Mouse (Mus musculus) G1E (cell line): ENCODE results near the gene Fbxo21. TPM values are rescaled to one million over a fixed set of nuclear protein-coding genes. Genes with fewer than 3 reads are reported as not detected.

Source experiments
- ATAC-seq: 2 replicates; pipeline ENCODE4 v1.8.0; 2016; ENCODE audit warnings: mild to moderate bottlenecking; ENCODE audit not compliant: insufficient number of reproducible peaks, poor library complexity, low FRiP score, severe bottlenecking; ENCODE audit errors: extremely low read depth
- DNase-seq: peaks from one replicate; pipeline ENCODE4 v3.0.0; 2012; ENCODE audit warnings: low spot score
- H3K27me3 ChIP-seq: 2 replicates; pipeline ENCODE4 v1.6.1; 2012; ENCODE audit warnings: mild to moderate bottlenecking, low read length, inconsistent platforms; ENCODE audit not compliant: insufficient read depth
- H3K36me3 ChIP-seq: replicated peaks from 2 replicates; pipeline ENCODE3; 2012; ENCODE audit warnings: mild to moderate bottlenecking, inconsistent platforms
- H3K4me1 ChIP-seq: 2 replicates; pipeline ENCODE4 v1.6.1; 2012; ENCODE audit warnings: low read depth, low read length, inconsistent platforms, mixed read lengths; ENCODE audit not compliant: insufficient read depth
- H3K4me3 ChIP-seq: 2 replicates; pipeline ENCODE4 v1.5.1; 2012; ENCODE audit warnings: low read depth, mild to moderate bottlenecking, inconsistent platforms, low read length, moderate library complexity, mixed read lengths
- H3K9me3 ChIP-seq: replicated peaks from 2 replicates; pipeline ENCODE4 v1.6.1; 2012; ENCODE audit warnings: inconsistent platforms
- CTCF ChIP-seq: IDR thresholded peaks from 2 replicates; pipeline ENCODE4 v1.5.1; 2012; ENCODE audit warnings: low read depth, low read length, inconsistent platforms, mixed read lengths
- GATA1 ChIP-seq: IDR thresholded peaks from 2 replicates; pipeline ENCODE4 v1.6.1; 2012; ENCODE audit warnings: borderline replicate concordance, low read length, inconsistent platforms, mixed read lengths
- GATA2 ChIP-seq: IDR thresholded peaks from 2 replicates; pipeline ENCODE4 v1.6.1; 2012; ENCODE audit warnings: low read depth, low read length, inconsistent platforms, borderline replicate concordance
- POLR2AphosphoS5 ChIP-seq: IDR thresholded peaks from 2 replicates; pipeline ENCODE4 v1.6.1; 2012; ENCODE audit warnings: low read depth, low read length, inconsistent platforms; ENCODE audit not compliant: insufficient replicate concordance
- TAL1 ChIP-seq: conservative IDR thresholded peaks from 2 replicates; pipeline ENCODE4 v1.6.1; 2012; ENCODE audit warnings: low read depth, low read length, inconsistent platforms, mixed read lengths
- polyA plus RNA-seq: library from polyadenylated mRNA; stranded (reverse); fragments of >175 nt; gene quantifications from 2 replicates; pipeline ENCODE4 v1.2.3, GENCODE M21; 2012
- total RNA-seq, 2 experiments: library from RNA; stranded (forward) in 1 of 2; stranded (reverse) in 1 of 2; fragments of 200-1000 nt in 1 of 2; fragments of >200 nt in 1 of 2; fragmentation: Nextera tagmentation in 1 of 2; gene quantifications; 2 replicates each; pipeline ENCODE4 v1.2.3; 2014 to 2017

The Fbxo21 gene
- total RNA-seq (2014; fragmentation: Nextera tagmentation) (7.5 and 9.4 TPM in 2 replicates), total RNA-seq (2017) (10.5 and 11.4 TPM in 2 replicates), polyA plus RNA-seq (6.8 and 7.5 TPM in 2 replicates)

- H3K4me1 ChIP-seq, result peaks cover 16% of the 10 kb centered on the region
- TF ChIP-seq TAL1, result no peak
- TF ChIP-seq CTCF, result no peak
- no peak for TF ChIP-seq GATA2
- TF ChIP-seq GATA1, result no peak
- TF ChIP-seq POLR2AphosphoS5, result no peak
- peak; percentile 96 for DNase-seq
- peak; percentile 94 for ATAC-seq
- H3K4me3 ChIP-seq, result peak within 1 kb of the TSS; percentile 99
- H3K36me3 ChIP-seq, result peaks cover 41% of the 10 kb centered on the region
- 0 out of 2 replicates have a peak, but pooled peaks cover 2% of the 10 kb centered on the region for H3K27me3 ChIP-seq
- H3K9me3 ChIP-seq, result no peaks in the 10 kb centered on the region
Measured at GRCm38 (mm10) chr5:117976657-117977500, at the start of gene Fbxo21. Gene Fbxo21 (plus strand): TSS chr5:117976730.

- ATAC-seq (no peak), DNase-seq (no peak)
- no peak overlapping the region for H3K4me3 ChIP-seq
Measured at GRCm38 (mm10) chr5:117928553-117928952, 48.0 kb upstream of the Fbxo21 start.

GRCm38 (mm10) chr5:117932222-117932621, 44.3 kb upstream of the Fbxo21 start:
- Histone ChIP-seq H3K4me1 (no peaks in the 10 kb centered on the region), H3K4me3 (no peak overlapping the region), H3K27me3 (no peaks in the 10 kb centered on the region), H3K36me3 (no peaks in the 10 kb centered on the region), H3K9me3 (peaks cover 59% of the 10 kb centered on the region)
- no peak for DNase-seq
- ATAC-seq, result no peak
- TF ChIP-seq TAL1 (no peak), GATA2 (no peak), POLR2AphosphoS5 (no peak)

More at GRCm38 (mm10) chr5:117928553-117928952, 48.0 kb upstream of the Fbxo21 start:
- Histone ChIP-seq H3K36me3 (no peaks in the 10 kb centered on the region), H3K9me3 (peaks cover 66% of the 10 kb centered on the region), H3K27me3 (no peaks in the 10 kb centered on the region), H3K4me1 (no peaks in the 10 kb centered on the region)
- TF ChIP-seq GATA2 (no peak), GATA1 (no peak), CTCF (no peak)

- Histone ChIP-seq H3K4me1 (no peaks in the 10 kb centered on the region), H3K36me3 (no peaks in the 10 kb centered on the region), H3K27me3 (no peaks in the 10 kb centered on the region), H3K9me3 (peaks cover 61% of the 10 kb centered on the region), H3K4me3 (no peak overlapping the region)
- no peak for DNase-seq
- TF ChIP-seq GATA1 (no peak), GATA2 (no peak)
- ATAC-seq, result no peak
Measured at GRCm38 (mm10) chr5:117932862-117933261, 43.7 kb upstream of the Fbxo21 start.

- DNase-seq, result no peak
- H3K4me1 ChIP-seq, result no peaks in the 10 kb centered on the region
- H3K9me3 ChIP-seq, result peaks cover 62% of the 10 kb centered on the region
- ATAC-seq, result no peak
- no peaks in the 10 kb centered on the region for H3K27me3 ChIP-seq
- no peak overlapping the region for H3K4me3 ChIP-seq
- TF ChIP-seq POLR2AphosphoS5 (no peak), TAL1 (no peak), GATA1 (no peak), GATA2 (no peak), CTCF (no peak)
- no peaks in the 10 kb centered on the region for H3K36me3 ChIP-seq
Measured at GRCm38 (mm10) chr5:117936346-117936745, 40.2 kb upstream of the Fbxo21 start.

- Histone ChIP-seq H3K4me1 (no peaks in the 10 kb centered on the region), H3K4me3 (no peak overlapping the region), H3K36me3 (no peaks in the 10 kb centered on the region), H3K27me3 (no peaks in the 10 kb centered on the region), H3K9me3 (peaks cover 65% of the 10 kb centered on the region)
- DNase-seq, result no peak
- ATAC-seq, result no peak
- TF ChIP-seq CTCF (no peak), TAL1 (no peak), GATA1 (no peak), GATA2 (no peak), POLR2AphosphoS5 (no peak)
Measured at GRCm38 (mm10) chr5:117937186-117937585, 39.3 kb upstream of the Fbxo21 start.

- H3K4me1 ChIP-seq, result no peaks in the 10 kb centered on the region
- H3K9me3 ChIP-seq, result peaks cover 64% of the 10 kb centered on the region
- ATAC-seq, result no peak
- no peaks in the 10 kb centered on the region for H3K36me3 ChIP-seq
- H3K27me3 ChIP-seq, result no peaks in the 10 kb centered on the region
- no peak for DNase-seq
- no peak for TF ChIP-seq CTCF
- no peak for TF ChIP-seq GATA2
- TF ChIP-seq TAL1, result no peak
- TF ChIP-seq GATA1, result no peak
- no peak for TF ChIP-seq POLR2AphosphoS5
- no peak overlapping the region; the same call in 1 of the 2 replicates for H3K4me3 ChIP-seq
Measured at GRCm38 (mm10) chr5:117938182-117938581, 38.3 kb upstream of the Fbxo21 start.
